Comparison of ENCODE assay signal across 13 mouse cellular contexts in the genomic region with DNA sequence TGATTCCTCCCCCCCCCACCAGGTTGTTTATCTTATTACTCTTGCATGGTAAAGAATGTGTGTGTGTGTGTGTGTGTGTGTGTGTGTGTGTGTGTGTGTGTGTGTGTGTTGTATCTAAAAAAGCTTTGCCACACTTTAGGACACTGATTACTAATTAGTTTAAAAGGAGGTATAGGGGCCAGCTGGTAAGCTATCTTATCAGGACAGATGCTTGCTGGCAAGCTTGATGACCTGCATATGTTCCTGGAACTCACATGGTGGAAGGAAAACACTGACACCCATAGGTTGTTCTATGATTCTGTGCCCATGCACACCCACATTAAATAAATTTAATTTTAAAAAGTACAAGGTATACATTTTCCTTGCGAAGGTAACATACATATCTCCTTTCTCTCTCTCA.
"Had no signal": no experiment of that assay in that cellular context is flagged by ENCODE, and none has a peak within 500 bp of the region (broad histone marks: within the 10 kb centered on the region; RNA-seq: fewer than 3 reads in every experiment).

No protein-coding gene starts in this region.

- H3K36me3 ChIP-seq: limb, embryonic 12.5 days; neural tube, embryonic 13.5 days had no signal

- H3K9ac ChIP-seq: kidney, embryonic 15.5 days; limb, embryonic 12.5 days; neural tube, embryonic 13.5 days had no signal

- H3K27me3 ChIP-seq: kidney, embryonic 15.5 days; limb, embryonic 12.5 days; neural tube, embryonic 13.5 days had no signal

- H3K4me3 ChIP-seq: kidney, embryonic 15.5 days; limb, embryonic 12.5 days; neural tube, embryonic 13.5 days had no signal

- H3K4me2 ChIP-seq: kidney, embryonic 15.5 days; limb, embryonic 12.5 days; midbrain, embryonic 11.5 days; neural tube, embryonic 13.5 days had no signal

- DNase-seq: kidney, adult 2 months; kidney, postnatal 25 days; layer of hippocampus, postnatal 36 days; retina, postnatal 1 day; right cerebral cortex, postnatal 4 days; spleen, adult 18-20 months; thymus, postnatal 36 days had no signal

- H3K27ac ChIP-seq: kidney, embryonic 15.5 days; limb, embryonic 12.5 days; neural tube, embryonic 13.5 days had no signal

- H3K9me3 ChIP-seq: kidney, embryonic 15.5 days; limb, embryonic 12.5 days; neural tube, embryonic 13.5 days had no signal

- ATAC-seq: intestine, embryonic 16.5 days; midbrain, embryonic 16.5 days had no signal
